Mouse (Mus musculus): Measurements from ENCODE around the gene Cpne9.
A peak's percentile ranks its signal among the peaks of the same experiment; 100 is the strongest.

The Cpne9 gene

GRCm38 (mm10) chr6:113343177-113344092 lies 61.3 kb downstream of the Cpne9 start, which contains the start of gene Camk1:
Gene Camk1 (minus strand): TSS chr6:113343984.
- DNase-seq = peak; percentile 87

- DNase-seq = peak; percentile 95
Observed at GRCm38 (mm10) chr6:113344321-113344720, 62.2 kb downstream of the Cpne9 start.

- no peak for DNase-seq
Observed at GRCm38 (mm10) chr6:113346897-113347296, 64.8 kb downstream of the Cpne9 start.

- DNase-seq = no peak
Observed at GRCm38 (mm10) chr6:113350538-113350937, 68.4 kb downstream of the Cpne9 start.

GRCm38 (mm10) chr6:113351161-113351560 lies 69.1 kb downstream of the Cpne9 start:
- DNase-seq = no peak

- DNase-seq = peak; percentile 33
Observed at GRCm38 (mm10) chr6:113351653-113352052, 69.5 kb downstream of the Cpne9 start.

GRCm38 (mm10) chr6:113352820-113353219 lies 70.7 kb downstream of the Cpne9 start:
- DNase-seq = no peak

- peak; percentile 50 for DNase-seq
Observed at GRCm38 (mm10) chr6:113353696-113354095, 71.6 kb downstream of the Cpne9 start.

Measured in lung, postnatal 36 days (tissue).